Mouse (Mus musculus) lung, postnatal 0 days (tissue): ENCODE measurements at regions not wholly inside any gene's neighbourhood (a gene's known extent, or its start where the extent isn't known, plus 50 kb on each side); places are given as distances from the start of the nearest gene placed in this dataset.

Experiments used
- CTCF ChIP-seq: IDR thresholded peaks from 2 replicates; pipeline ENCODE4 v1.5.1; 2016; ENCODE audit warnings: antibody characterized with exemption, mild to moderate bottlenecking
- EP300 ChIP-seq: IDR thresholded peaks from 2 replicates; pipeline ENCODE4 v1.6.1; 2016; ENCODE audit warnings: antibody characterized with exemption, mild to moderate bottlenecking, control low read depth

- TF ChIP-seq EP300 (no peak), CTCF (no peak)
These were observed 128.4 kb downstream of the Rpap3 start for GRCm38 (mm10) chr15:97577196-97577595.
